Mouse (Mus musculus) left cerebral cortex, adult 9 months (tissue): ENCODE data around the gene Zpbp2.

Experiments
- DNase-seq, 2 experiments: peaks; one replicate each; pipeline ENCODE4 v3.0.0; 2022; ENCODE audit warnings: low spot score in 2 of 2

The Zpbp2 gene

DNA sequence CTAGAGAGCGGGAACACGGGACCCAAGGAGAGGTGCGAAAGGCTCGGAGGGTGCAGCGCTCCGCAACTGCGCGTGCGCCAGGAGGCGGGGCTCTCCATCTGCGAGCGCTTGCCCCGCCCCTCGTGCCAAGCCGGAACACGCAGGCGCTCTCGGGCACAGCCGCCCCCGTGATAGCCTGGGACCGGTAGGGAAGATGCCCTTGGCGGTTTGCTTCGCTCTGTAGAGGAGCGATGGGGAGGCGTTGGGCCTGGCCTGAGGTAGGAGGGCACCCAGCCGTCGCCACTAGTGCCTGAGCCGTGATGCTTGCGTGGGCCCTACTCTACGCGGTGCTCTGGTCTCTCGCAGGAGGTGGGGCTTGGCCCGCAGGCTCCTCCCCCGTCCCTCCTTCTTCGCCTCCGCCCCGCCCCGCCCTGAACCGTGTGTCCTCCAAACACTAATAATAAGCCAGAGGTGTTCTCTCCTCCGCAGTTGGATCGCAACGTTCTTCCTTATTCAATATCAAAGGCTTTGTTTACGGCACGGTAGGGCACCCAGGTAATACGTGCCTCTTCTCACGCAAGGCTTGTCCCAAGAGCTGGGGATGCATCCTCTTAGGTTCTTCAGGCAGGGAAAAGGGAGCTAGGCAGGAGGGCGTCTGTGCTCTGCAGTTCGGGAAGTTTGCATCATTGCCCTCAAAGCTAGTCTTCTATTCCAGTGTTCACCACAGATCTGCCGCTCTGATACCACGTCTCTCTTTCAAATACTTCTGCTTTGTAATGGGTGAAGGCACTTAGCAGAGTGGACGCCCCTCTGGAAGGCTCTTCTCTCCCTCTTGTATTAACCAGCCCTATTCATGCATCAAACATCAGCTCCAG is at the start of gene Zpbp2:
Zpbp2 (plus strand) TSS at position 123 of the 854 bp plus-strand sequence.
- DNase-seq: peak; percentile 62 to 88

GRCm38 (mm10) chr11:98504926-98505325 is 46.0 kb upstream of the Zpbp2 start:
- DNase-seq: no peak

- peak in 1 of 2 experiments; percentile 12 for DNase-seq
These were observed 41.5 kb upstream of the Zpbp2 start for GRCm38 (mm10) chr11:98509434-98509833.

DNA sequence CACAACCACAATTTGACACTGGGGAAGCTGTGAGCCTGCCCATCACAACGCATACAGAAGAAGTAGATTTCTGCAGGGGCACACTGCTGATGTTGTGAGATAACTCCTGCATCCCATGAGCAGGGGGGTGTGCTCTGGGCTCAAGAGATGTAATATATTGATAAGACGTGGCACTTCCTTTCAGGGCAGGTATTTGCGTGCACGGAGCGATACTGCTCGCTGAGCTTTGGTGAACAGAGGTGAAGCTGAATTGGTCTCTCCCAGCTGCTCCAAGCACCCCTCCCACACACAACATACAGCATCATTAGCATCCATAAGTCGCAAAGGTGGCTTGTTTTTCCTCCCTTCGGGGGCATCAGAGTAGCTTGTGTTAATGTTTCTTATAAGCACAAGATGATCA is 40.8 kb upstream of the Zpbp2 start:
- DNase-seq: no peak

GRCm38 (mm10) chr11:98512881-98513280 is 38.0 kb upstream of the Zpbp2 start:
- DNase-seq: no peak

- DNase-seq: no peak
These were observed 37.5 kb upstream of the Zpbp2 start for GRCm38 (mm10) chr11:98513356-98513936.

GRCm38 (mm10) chr11:98520468-98520867 is 30.4 kb upstream of the Zpbp2 start:
- no peak for DNase-seq

GRCm38 (mm10) chr11:98525140-98525539 is 25.8 kb upstream of the Zpbp2 start:
- DNase-seq: no peak

- no peak for DNase-seq
These were observed 24.0 kb upstream of the Zpbp2 start for GRCm38 (mm10) chr11:98526824-98527461.

- no peak for DNase-seq
These were observed 13.3 kb upstream of the Zpbp2 start for GRCm38 (mm10) chr11:98537480-98538034.

DNA sequence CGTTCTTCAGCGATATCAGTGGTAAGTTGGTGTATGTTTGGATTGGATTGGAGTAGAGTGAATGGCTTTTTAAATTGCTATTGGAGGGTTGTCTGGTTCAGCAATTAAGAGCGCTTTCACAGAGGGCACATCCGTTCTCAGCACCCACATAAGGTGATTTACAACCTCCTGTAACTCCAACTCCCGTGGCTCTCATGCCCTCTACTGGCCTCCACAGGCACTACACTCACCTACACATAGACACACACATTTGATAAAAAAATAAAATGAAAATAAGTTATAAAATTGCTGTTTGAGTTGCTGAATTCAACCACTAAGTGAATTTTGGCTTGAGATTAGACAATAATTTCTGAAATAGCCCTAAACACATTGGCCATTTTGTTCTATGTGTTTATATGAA is 10.6 kb upstream of the Zpbp2 start:
- no peak for DNase-seq

DNA sequence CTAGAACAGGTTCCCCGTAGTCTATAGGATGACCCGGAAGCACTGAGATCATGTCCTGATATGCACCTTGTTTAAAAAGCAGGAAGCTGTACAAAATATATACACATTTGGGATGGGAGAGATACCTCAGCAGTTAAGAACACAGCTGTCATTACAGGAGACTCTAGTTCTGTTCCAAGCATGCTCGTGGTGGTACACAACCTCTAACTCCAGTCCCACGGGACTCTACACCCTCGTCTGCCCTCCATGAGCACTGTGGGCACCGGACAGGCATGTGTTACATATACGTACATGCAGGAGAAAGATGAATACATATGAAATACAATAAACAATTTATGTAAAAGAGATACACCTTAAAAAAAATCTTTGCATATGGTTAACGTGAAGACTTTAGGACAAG is 8.3 kb upstream of the Zpbp2 start:
- DNase-seq: no peak

DNA sequence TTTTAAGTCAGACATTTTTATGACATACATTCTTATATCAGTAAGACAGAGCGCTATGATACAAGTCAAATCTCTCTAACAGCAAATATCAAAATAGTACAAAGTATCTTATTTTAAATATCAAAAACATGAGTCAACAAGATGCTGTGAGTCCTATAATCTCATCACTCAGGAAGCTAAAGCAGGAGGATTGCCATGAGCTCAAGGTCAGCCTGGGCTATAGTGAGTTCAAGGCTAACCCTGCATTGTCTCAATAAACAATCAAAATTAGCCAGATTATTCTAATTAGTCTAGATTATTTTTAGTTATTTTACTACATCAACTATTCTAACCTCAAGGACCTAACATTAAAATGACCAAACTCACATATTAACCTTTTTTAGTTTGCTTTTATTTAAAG is 7.5 kb upstream of the Zpbp2 start:
- DNase-seq: no peak

- no peak for DNase-seq
These were observed 5.8 kb upstream of the Zpbp2 start for GRCm38 (mm10) chr11:98544890-98545677.

DNA sequence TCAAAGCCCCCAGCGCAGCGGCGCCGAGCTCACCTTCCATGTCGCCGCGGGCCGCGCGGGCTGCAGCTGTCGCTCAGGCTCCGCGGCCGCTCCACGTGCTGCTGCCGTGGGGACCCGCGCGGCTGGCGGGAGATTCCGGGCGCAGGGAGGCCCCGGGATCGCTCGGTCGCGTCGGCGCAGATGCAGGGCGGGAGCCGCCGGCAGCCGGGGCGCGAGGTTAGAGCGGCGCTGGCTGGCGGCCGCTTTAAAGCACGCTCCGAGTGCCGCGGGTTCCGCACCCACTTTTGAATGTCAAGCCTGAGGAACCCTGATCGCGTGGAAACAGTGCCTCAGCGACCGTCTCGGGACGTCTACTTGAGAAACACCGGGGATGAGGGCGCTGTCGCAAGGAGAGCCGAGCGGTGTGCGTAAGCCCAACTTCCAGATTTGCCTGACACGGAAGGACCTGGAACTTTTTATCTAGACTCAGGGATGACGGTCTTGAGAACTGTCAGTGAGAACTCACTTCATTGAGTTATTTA is 5.1 kb upstream of the Zpbp2 start, which contains the start of gene Ikzf3:
Ikzf3 (minus strand) TSS at position 321 of the 521 bp plus-strand sequence.
- DNase-seq: no peak

DNA sequence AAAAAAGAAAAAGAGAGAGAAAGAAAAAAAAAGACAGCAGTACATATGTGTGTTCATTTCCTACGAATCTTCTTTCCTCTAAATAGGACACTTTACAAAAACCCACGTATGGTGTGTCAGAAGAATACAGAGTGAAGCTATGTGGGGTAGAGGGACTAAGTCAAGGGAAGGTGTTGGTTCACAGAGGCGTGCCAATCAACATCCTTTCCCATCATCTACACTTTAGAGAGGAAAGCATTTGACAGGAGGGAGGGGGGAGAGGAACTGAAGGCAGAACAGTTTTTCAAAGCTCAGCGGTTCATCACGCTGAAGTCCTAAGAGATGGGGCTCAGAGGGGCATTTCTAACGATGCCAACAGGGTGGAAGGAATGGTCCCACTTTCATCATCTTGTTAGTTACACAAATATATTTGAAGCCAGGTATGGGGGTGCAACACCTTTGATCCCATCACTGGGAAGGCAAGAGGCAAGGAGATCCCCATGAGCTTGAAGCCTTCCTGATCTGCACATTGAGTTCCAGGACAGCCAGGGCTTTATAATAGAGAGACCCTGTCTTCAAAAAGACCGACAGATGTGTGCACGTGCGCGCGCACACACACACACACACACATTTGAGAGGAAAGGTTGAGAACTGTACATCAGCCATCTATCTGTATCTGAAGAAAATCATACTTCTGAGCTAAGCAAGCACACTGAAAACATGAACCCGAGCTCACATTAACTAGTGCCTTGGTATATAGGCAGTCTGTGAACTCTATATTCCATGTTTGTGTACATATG is 4.2 kb upstream of the Zpbp2 start:
- DNase-seq: no peak

GRCm38 (mm10) chr11:98547308-98547693 is 3.6 kb upstream of the Zpbp2 start:
- no peak for DNase-seq

DNA sequence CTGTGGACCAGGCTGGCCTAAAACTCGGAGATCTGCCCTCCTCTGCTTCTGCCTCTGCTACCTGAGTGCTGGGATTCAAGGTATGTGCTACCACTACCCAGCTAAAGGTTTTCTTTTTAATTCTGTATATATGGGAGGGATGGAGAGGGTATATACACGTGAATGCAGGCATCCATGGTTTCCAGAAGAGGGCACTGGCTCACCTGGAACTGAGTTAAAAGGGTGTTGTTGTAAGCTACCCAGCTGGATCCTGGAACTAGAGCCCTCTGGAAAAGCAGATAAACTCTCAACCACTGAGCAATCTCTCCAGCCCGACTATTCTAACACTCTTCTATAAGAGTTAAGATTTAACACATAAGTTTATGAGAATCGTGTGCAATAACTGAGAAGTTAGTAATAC is 1.5 kb upstream of the Zpbp2 start:
- no peak for DNase-seq

DNA sequence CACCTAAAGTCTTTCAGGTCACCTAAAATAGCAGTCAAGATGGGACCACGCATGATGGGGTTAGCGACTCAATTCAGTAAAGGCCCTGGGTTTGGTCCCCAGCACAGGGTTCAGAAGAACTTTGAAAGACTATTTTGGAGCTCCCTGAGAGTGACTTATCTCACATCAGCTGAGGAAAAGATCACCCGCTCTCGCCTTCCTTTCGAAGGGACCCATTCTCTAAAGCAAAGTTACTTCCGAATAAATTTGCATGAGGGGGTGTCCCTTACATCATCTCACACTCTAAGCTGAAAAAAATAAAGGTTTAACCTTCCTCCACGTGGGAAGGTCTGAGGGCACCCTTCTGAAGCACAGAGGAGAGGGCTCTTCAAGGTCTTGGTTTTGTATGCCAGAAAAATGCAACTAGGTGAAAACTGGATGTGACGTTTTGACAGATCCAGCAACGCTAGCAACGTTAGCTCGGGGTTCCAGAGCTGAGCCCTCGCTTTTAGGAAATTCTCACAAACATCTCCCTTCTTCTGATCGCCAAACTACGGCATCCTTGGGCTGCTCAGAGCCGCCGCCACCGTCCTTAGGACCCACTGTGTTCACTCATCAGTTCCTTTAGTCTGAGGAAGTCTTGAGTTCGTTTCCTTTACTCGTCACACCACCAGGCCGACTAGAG is 454 bp upstream of the Zpbp2 start:
- DNase-seq: no peak

DNA sequence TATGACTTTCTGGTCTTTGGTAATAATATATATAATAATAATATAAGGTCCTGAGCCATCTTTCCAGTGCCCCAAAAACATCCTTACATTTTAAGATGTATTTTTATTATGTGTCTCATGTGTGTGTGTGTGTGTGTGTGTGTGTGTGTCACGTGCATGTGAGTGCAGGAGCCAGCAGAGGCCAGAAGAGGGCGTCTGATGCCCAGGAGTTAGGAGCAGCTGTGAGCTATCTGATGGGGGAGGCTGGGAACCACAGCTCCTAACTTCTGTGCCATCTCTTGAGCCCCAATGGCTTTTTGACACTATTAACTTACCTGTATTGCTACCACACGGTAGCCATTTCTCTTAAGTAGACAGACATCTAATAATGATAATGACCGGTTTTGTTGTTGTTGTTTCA is 3.1 kb downstream of the Zpbp2 start:
- DNase-seq: no peak
